Mouse (Mus musculus) gonadal fat pad, adult 2 months (tissue): ENCODE data around the gene Scgb1b3. TPM values are rescaled to one million over a fixed set of nuclear protein-coding genes. Genes with fewer than 3 reads are reported as not detected.

Experiments
- DNase-seq: peaks from one replicate; pipeline ENCODE4 v3.0.0-alpha.2; 2012; ENCODE audit warnings: low read depth
- polyA plus RNA-seq: library from polyadenylated mRNA; depleted of rRNA; stranded (reverse); fragments of >200 nt; gene quantifications from 2 replicates; pipeline ENCODE4 v1.2.3, GENCODE M21; 2012; rRNA removed

The Scgb1b3 gene
- not detected in 2 replicates for polyA plus RNA-seq

DNA sequence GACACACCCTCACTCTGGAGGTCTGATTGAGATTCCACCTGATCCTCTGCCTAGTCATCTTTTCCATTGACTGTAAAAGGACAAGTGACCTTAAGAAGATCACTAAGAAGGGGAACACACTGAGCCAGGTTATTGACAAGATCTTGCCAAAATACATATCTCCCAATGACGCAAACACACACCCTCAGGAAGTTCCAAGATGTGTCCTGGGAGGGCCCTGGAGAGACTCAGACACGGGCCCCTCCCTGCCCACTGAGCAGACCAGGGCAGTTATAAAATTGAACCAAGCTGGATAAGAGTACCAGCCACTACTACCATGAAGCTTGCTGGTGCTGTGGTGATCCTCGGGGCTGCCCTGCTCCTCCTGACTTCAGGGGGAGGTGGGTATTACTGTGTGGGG is at the start of gene Scgb1b3:
Gene Scgb1b3, plus strand, starts transcription at position 301 of the 400 bp plus-strand sequence.
- no peak for DNase-seq

DNA sequence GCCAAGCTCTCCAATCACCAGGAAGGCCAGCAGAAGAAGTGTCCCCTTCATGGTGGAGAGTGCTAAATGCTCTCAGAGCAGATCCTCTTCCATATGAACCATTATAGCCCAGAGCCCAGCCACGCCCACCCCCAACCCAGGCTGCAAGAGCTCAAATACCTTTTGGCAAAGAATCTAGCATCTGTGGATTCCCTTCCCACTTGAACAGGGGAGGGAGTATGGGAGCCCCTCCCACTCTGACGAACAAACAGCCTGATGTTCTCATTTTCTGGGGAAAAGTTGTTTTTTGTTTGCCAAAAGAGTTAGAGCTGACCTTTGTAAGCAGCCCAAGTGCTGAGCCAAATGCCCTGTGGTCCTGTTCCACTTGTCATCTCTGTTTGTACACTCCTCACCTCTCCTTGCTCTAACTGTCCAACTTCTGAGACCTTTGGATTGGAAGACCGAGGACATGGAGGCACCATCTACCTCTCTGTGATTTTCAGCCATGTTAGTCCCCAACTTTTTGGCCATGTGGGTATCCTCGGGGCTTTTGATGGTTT is 13.3 kb upstream of the Scgb1b3 start, which contains the start of gene Scgb2b3:
Gene Scgb2b3, minus strand, starts transcription at position 51 of the 539 bp plus-strand sequence.
- DNase-seq, result no peak

Other genes with a start within 250 kb of the Scgb1b3 start
- 30.3 and 42.4 TPM in 2 replicates for gene Scn1b, start 248.6 kb upstream of the Scgb1b3 start, polyA plus RNA-seq
- gene Gramd1a, start 219.7 kb upstream of the Scgb1b3 start, polyA plus RNA-seq, result 60.3 and 80.0 TPM in 2 replicates
- not detected in 2 replicates for gene Scgb2b2, start 85.1 kb upstream of the Scgb1b3 start, polyA plus RNA-seq
- gene Scgb1b2, start 83.8 kb upstream of the Scgb1b3 start, polyA plus RNA-seq, result not detected in 2 replicates
- not detected in 2 replicates for gene Scgb2b3, start 13.5 kb upstream of the Scgb1b3 start, polyA plus RNA-seq